Mouse (Mus musculus): ENCODE data around the gene Enho. TPM values are rescaled to one million over a fixed set of nuclear protein-coding genes. Genes with fewer than 3 reads are reported as not detected.

Enho gene
- polyA plus RNA-seq, 1 experiment, result not detected

Other genes starting within 250 kb of the Enho start
- 0.55 TPM in 1 of 2 replicates, not detected in the other for gene Kif24, start 175.4 kb downstream of the Enho start, polyA plus RNA-seq (2012; ENCODE audit: insufficient read depth, insufficient read length, missing spikeins)
- gene Nudt2, start 175.2 kb downstream of the Enho start, polyA plus RNA-seq (2012; ENCODE audit: insufficient read depth, insufficient read length, missing spikeins), result 60.1 and 71.7 TPM in 2 replicates
- 8.7 and 13.8 TPM in 2 replicates for gene AI464131, start 137.2 kb downstream of the Enho start, polyA plus RNA-seq (2012; ENCODE audit: insufficient read depth, insufficient read length, missing spikeins)
- not detected in 2 replicates for gene 1110017D15Rik, start 123.0 kb downstream of the Enho start, polyA plus RNA-seq (2012; ENCODE audit: insufficient read depth, insufficient read length, missing spikeins)
- 6.8 and 7.8 TPM in 2 replicates for gene Fam219a, start 70.8 kb downstream of the Enho start, polyA plus RNA-seq (2012; ENCODE audit: insufficient read depth, insufficient read length, missing spikeins)
- not detected in 2 replicates for gene Dnaic1, start 70.5 kb downstream of the Enho start, polyA plus RNA-seq (2012; ENCODE audit: insufficient read depth, insufficient read length, missing spikeins)
- gene Cntfr, start 56.8 kb upstream of the Enho start, polyA plus RNA-seq (2012; ENCODE audit: insufficient read depth, insufficient read length, missing spikeins), result 5.5 and 8.4 TPM in 2 replicates
- gene Il11ra1, start 59.7 kb upstream of the Enho start, polyA plus RNA-seq (2012; ENCODE audit: insufficient read depth, insufficient read length, missing spikeins), result 53.3 and 56.1 TPM in 2 replicates
- gene Rpp25l, start 73.2 kb upstream of the Enho start, polyA plus RNA-seq (2012; ENCODE audit: insufficient read depth, insufficient read length, missing spikeins), result 9.0 and 13.5 TPM in 2 replicates
- 111 and 118 TPM in 2 replicates for gene Dctn3, start 82.8 kb upstream of the Enho start, polyA plus RNA-seq (2012; ENCODE audit: insufficient read depth, insufficient read length, missing spikeins)
- not detected in 2 replicates for gene Arid3c, start 90.8 kb upstream of the Enho start, polyA plus RNA-seq (2012; ENCODE audit: insufficient read depth, insufficient read length, missing spikeins)
- gene Galt, start 114.9 kb upstream of the Enho start, polyA plus RNA-seq (2012; ENCODE audit: insufficient read depth, insufficient read length, missing spikeins), result 30.4 and 38.3 TPM in 2 replicates
- gene Sigmar1, start 115.8 kb upstream of the Enho start, polyA plus RNA-seq (2012; ENCODE audit: insufficient read depth, insufficient read length, missing spikeins), result 44.1 and 48.4 TPM in 2 replicates
- gene Ccl27a, start 133.9 kb upstream of the Enho start, polyA plus RNA-seq (2012; ENCODE audit: insufficient read depth, insufficient read length, missing spikeins), result 39.4 and 50.0 TPM in 2 replicates